Mouse (Mus musculus): ENCODE results near the gene Ntrk2. TPM values are rescaled to one million over a fixed set of nuclear protein-coding genes. Genes with fewer than 3 reads are reported as not detected.
A peak's percentile ranks its signal among the peaks of the same experiment; 100 is the strongest.

Ntrk2 gene
- polyA plus RNA-seq, 1 experiment from 2014 or later: 63.7 TPM

GRCm38 (mm10) chr13:58914061-58914814, 107.9 kb downstream of the Ntrk2 start:
- Histone ChIP-seq H3K4me2 (replicated peaks) (no peak overlapping the region), H3K36me3 (no peaks in the 10 kb centered on the region), H3K9ac (replicated peaks) (no peak overlapping the region), H3K4me1 (peaks cover 9% of the 10 kb centered on the region; the same call in 1 of the 2 replicates), H3K27ac (replicated peaks) (no peak overlapping the region), H3K4me3 (no peak overlapping the region), H3K9me3 (no peaks in the 10 kb centered on the region), H3K27me3 (no peaks in the 10 kb centered on the region)
- no peak for ATAC-seq (ENCODE audit: low FRiP score, low read depth)
- 81% methylated on average over 6 of the region's 6 CpGs for WGBS

- Histone ChIP-seq H3K4me1 (peaks cover 9% of the 10 kb centered on the region; the same call in 1 of the 2 replicates), H3K4me2 (replicated peaks) (no peak overlapping the region), H3K27me3 (no peaks in the 10 kb centered on the region), H3K4me3 (no peak overlapping the region), H3K36me3 (no peaks in the 10 kb centered on the region), H3K27ac (replicated peaks) (no peak overlapping the region), H3K9me3 (no peaks in the 10 kb centered on the region), H3K9ac (replicated peaks) (no peak overlapping the region)
- WGBS: 80% methylated on average over 2 of the region's 2 CpGs
- no peak for ATAC-seq (ENCODE audit: low FRiP score, low read depth)
Observed at GRCm38 (mm10) chr13:58916348-58916747, 110.0 kb downstream of the Ntrk2 start.

DNA sequence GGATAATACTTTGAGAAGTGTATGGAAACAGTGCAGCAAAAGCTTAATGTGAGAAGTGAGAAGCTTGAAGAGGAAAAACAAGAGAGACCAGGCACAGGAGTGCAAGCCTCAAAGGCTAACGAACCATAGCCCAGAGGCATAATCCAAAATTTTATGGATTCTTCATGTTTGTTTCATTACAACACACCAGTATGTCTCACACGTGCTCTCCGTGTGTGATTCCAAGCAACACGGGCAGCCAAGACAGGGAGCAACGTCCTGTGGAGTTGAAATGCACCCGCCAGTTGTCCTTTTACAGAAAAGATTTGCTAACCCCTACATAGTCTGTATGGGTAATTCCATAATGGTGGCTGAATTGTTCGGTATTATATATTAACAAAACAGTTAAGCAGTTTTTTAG, 113.9 kb downstream of the Ntrk2 start:
- 95% methylated on average over 7 of the region's 7 CpGs for WGBS
- ATAC-seq (ENCODE audit: low FRiP score, low read depth): no peak
- Histone ChIP-seq H3K27ac (replicated peaks) (no peak overlapping the region), H3K4me3 (no peak overlapping the region), H3K4me2 (replicated peaks) (no peak overlapping the region), H3K36me3 (no peaks in the 10 kb centered on the region), H3K9ac (replicated peaks) (no peak overlapping the region), H3K27me3 (no peaks in the 10 kb centered on the region), H3K4me1 (peaks cover 8% of the 10 kb centered on the region; the same call in 1 of the 2 replicates), H3K9me3 (no peaks in the 10 kb centered on the region)

GRCm38 (mm10) chr13:58921255-58921654, 114.9 kb downstream of the Ntrk2 start:
- Histone ChIP-seq H3K27me3 (no peaks in the 10 kb centered on the region), H3K4me2 (replicated peaks) (no peak overlapping the region), H3K36me3 (no peaks in the 10 kb centered on the region), H3K4me1 (peaks cover 8% of the 10 kb centered on the region; the same call in 1 of the 2 replicates), H3K4me3 (no peak overlapping the region), H3K9ac (replicated peaks) (no peak overlapping the region), H3K27ac (replicated peaks) (no peak overlapping the region), H3K9me3 (no peaks in the 10 kb centered on the region)
- no peak for ATAC-seq (ENCODE audit: low FRiP score, low read depth)
- 79% methylated on average over 3 of the region's 3 CpGs for WGBS

GRCm38 (mm10) chr13:58921705-58922104, 115.3 kb downstream of the Ntrk2 start:
- Histone ChIP-seq H3K9me3 (no peaks in the 10 kb centered on the region), H3K27ac (replicated peaks) (no peak overlapping the region), H3K9ac (replicated peaks) (no peak overlapping the region), H3K36me3 (no peaks in the 10 kb centered on the region), H3K4me1 (peaks cover 8% of the 10 kb centered on the region; the same call in 1 of the 2 replicates), H3K4me2 (replicated peaks) (no peak overlapping the region), H3K27me3 (no peaks in the 10 kb centered on the region), H3K4me3 (no peak overlapping the region)
- WGBS: 93% methylated on average over 10 of the region's 10 CpGs
- no peak for ATAC-seq (ENCODE audit: low FRiP score, low read depth)

- no peak for ATAC-seq (ENCODE audit: low FRiP score, low read depth)
- WGBS: 87% methylated on average over 15 of the region's 15 CpGs
- Histone ChIP-seq H3K4me2 (replicated peaks) (no peak overlapping the region), H3K27me3 (no peaks in the 10 kb centered on the region), H3K4me1 (peaks cover 8% of the 10 kb centered on the region; the same call in 1 of the 2 replicates), H3K36me3 (no peaks in the 10 kb centered on the region), H3K4me3 (no peak overlapping the region), H3K9ac (replicated peaks) (no peak overlapping the region), H3K27ac (replicated peaks) (no peak overlapping the region), H3K9me3 (no peaks in the 10 kb centered on the region)
Observed at GRCm38 (mm10) chr13:58922174-58922573, 115.8 kb downstream of the Ntrk2 start.

DNA sequence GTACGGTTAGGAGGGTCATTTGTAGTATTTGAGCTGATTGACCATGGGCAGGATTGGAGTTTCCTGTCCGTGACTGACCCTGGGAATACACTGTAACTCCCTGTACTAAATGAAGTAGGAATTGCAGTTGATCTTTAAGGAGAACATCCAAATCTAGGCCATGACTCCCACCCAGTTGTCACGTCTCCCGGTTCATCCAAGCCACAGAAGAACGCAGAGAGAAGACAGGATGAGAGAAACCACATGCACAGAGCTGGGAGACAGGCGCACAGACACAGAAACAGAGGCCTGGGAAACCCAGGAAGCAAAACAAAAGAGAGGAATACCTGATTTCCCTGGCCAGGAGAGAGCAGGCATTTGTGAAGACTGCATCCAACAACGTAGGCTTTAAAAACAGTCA, 117.1 kb downstream of the Ntrk2 start:
- Histone ChIP-seq H3K9me3 (no peaks in the 10 kb centered on the region), H3K4me1 (peaks cover 18% of the 10 kb centered on the region; the same call in 1 of the 2 replicates), H3K4me3 (no peak overlapping the region), H3K4me2 (replicated peaks) (no peak overlapping the region), H3K27me3 (no peaks in the 10 kb centered on the region), H3K9ac (replicated peaks) (no peak overlapping the region), H3K36me3 (no peaks in the 10 kb centered on the region), H3K27ac (replicated peaks) (no peak overlapping the region)
- 90% methylated on average over 7 of the region's 7 CpGs for WGBS
- no peak for ATAC-seq (ENCODE audit: low FRiP score, low read depth)

GRCm38 (mm10) chr13:58924486-58924885, 118.1 kb downstream of the Ntrk2 start:
- Histone ChIP-seq H3K27me3 (no peaks in the 10 kb centered on the region), H3K9me3 (no peaks in the 10 kb centered on the region), H3K4me1 (peaks cover 26% of the 10 kb centered on the region; the same call in 1 of the 2 replicates), H3K4me2 (replicated peaks) (no peak overlapping the region), H3K36me3 (no peaks in the 10 kb centered on the region), H3K9ac (replicated peaks) (no peak overlapping the region), H3K27ac (replicated peaks) (no peak overlapping the region), H3K4me3 (no peak overlapping the region)
- ATAC-seq (ENCODE audit: low FRiP score, low read depth): no peak
- WGBS: 84% methylated on average over 3 of the region's 3 CpGs

DNA sequence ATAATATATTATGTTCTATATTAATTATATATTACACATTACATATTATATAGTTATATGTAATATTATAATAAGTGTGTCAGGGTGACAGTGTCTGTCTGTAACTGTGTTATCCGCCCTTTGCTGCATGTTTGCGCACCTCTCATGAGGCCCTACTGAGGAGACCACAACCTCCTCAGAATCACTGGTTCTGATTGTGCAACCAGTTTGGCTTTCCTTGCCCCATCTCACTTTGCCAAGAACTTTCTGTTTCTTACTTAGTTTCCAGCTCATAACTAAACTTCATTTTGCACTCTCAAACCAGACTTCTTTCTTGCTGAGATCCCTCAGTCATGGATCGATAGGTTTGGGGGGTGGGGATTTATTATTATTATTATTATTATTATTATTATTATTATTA, 120.8 kb downstream of the Ntrk2 start:
- Histone ChIP-seq H3K9ac (replicated peaks) (no peak overlapping the region), H3K27me3 (no peaks in the 10 kb centered on the region), H3K4me1 (peaks cover 28% of the 10 kb centered on the region; the same call in 1 of the 2 replicates), H3K27ac (replicated peaks) (no peak overlapping the region), H3K4me3 (no peak overlapping the region), H3K9me3 (no peaks in the 10 kb centered on the region), H3K36me3 (no peaks in the 10 kb centered on the region), H3K4me2 (replicated peaks) (no peak overlapping the region)
- no peak for ATAC-seq (ENCODE audit: low FRiP score, low read depth)
- 96% methylated on average over 3 of the region's 3 CpGs for WGBS

GRCm38 (mm10) chr13:58927656-58928226, 121.4 kb downstream of the Ntrk2 start:
- no peak for ATAC-seq (ENCODE audit: low FRiP score, low read depth)
- Histone ChIP-seq H3K9me3 (no peaks in the 10 kb centered on the region), H3K36me3 (no peaks in the 10 kb centered on the region), H3K4me1 (peaks cover 29% of the 10 kb centered on the region), H3K27ac (replicated peaks) (no peak overlapping the region), H3K4me3 (no peak overlapping the region), H3K9ac (replicated peaks) (no peak overlapping the region), H3K27me3 (no peaks in the 10 kb centered on the region), H3K4me2 (replicated peaks) (no peak overlapping the region)
- 80% methylated on average over 16 of the region's 16 CpGs for WGBS

DNA sequence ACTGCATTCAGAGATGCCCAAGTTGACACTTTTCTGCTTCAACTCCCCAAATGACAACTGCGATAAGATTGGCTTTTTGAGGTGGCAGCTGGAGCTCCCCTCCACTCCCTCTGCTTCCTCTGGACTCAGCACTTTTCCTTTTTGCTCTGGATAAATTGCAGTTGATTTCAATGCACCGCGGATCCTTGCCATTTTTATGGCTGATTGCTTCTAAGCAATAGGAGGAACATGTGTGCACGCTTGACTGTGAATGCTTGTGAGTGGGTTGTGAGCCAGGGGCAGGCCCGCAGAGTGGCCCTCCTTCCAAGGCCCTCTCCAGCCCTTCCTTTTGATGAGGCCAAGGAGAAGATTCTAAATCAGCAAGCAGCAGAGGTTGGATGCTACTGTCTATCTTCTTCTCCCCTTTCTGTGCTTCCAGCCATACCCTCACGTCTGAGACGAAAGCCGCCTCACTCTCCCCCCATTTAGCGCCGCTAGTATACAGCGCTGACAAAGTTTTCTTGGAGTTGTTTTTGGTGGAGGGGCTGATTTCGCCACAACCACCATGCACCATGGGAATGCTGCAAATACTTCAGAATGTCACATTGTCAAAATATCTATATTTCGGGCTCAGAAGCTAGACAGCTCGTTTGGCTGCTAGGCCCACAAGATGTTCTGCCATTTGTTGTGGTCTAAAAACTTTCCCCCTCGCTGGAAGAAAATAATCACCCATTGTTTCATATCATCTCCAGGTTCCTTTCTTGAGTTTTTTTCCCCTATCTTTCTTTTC, 122.5 kb downstream of the Ntrk2 start:
- H3K4me1 ChIP-seq: peaks cover 40% of the 10 kb centered on the region
- H3K27ac ChIP-seq (replicated peaks): 0 out of 2 replicates have a peak overlapping the region, but pooled peaks have one; percentile 25
- no peaks in the 10 kb centered on the region for H3K9me3 ChIP-seq
- ATAC-seq (ENCODE audit: low FRiP score, low read depth): no peak
- WGBS: 75% methylated on average over 15 of the region's 15 CpGs
- no peak overlapping the region for H3K4me3 ChIP-seq
- H3K9ac ChIP-seq (replicated peaks): no peak overlapping the region
- no peak overlapping the region for H3K4me2 ChIP-seq (replicated peaks)
- H3K36me3 ChIP-seq: no peaks in the 10 kb centered on the region
- no peaks in the 10 kb centered on the region for H3K27me3 ChIP-seq

GRCm38 (mm10) chr13:58930161-58930560, 123.8 kb downstream of the Ntrk2 start:
- Histone ChIP-seq H3K4me2 (replicated peaks) (no peak overlapping the region), H3K4me1 (peaks cover 39% of the 10 kb centered on the region), H3K36me3 (no peaks in the 10 kb centered on the region), H3K9ac (replicated peaks) (no peak overlapping the region), H3K9me3 (no peaks in the 10 kb centered on the region), H3K27ac (replicated peaks) (no peak overlapping the region), H3K4me3 (no peak overlapping the region), H3K27me3 (no peaks in the 10 kb centered on the region)
- 62% methylated on average over 1 of the region's 1 CpGs for WGBS
- ATAC-seq (ENCODE audit: low FRiP score, low read depth): no peak
